Mouse (Mus musculus) liver, adult 2 months (tissue): Measurements from ENCODE around the gene Ubtf.

Experiments
- CTCF ChIP-seq: fragments of 200-500 bp; IDR thresholded peaks from 2 replicates; pipeline ENCODE4 v1.5.1; 2011; ENCODE audit warnings: low read depth, low read length, control low read depth
- POLR2A ChIP-seq: fragments of 200-500 bp; IDR thresholded peaks from 2 replicates; pipeline ENCODE4 v1.6.1; 2011; ENCODE audit warnings: low read length, control low read depth; ENCODE audit not compliant: insufficient read depth; ENCODE audit errors: extremely low read depth

DNA sequence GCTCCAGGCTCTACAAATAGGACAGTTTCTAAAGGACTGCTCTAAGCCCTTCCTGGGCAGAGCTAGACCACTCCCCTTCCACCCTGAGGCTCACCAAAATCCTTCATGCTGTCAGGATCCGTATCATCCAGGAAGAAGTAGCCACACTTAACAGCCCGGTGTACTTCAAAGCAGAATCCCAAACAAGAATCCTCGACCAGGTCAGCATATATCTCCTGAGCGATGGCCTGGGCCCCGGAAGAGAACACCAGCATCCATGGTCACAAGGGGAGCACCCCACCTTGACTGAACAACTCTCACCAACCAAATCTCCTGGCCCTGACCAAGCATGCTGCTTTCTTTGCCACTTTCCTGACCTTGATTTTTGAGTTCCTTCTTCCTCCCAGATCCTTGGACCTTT, 25.1 kb downstream of the Ubtf start:
- TF ChIP-seq CTCF (no peak), POLR2A (no peak)
